Mouse (Mus musculus): ENCODE results near the gene Hivep2.

Hivep2 gene

DNA sequence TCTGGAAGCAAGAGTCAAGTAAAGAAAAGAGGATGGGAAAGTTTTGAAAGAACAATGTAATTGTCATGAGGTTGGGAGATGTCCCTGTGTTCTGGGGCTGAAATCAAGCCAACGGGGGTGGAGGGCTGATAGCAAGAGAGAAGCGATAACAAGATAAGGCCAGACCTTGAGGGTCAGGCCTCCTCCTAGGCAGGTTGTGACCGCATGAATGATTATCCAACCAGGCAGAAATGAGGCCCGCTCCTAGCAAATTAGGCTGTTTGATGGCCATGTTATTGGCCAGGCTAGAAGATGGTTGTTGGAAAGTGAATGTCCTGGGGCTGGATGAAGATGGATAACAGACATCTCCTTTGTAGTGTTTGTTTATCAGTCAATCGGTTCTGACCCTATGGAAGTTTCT lies 5.4 kb downstream of the Hivep2 start:
- CTCF ChIA-PET: interaction anchor here (0.7 kb wide), 1 partner anchor 20 kb away, joined by 3 read pairs; no protein-coding TSS in a partner anchor

DNA sequence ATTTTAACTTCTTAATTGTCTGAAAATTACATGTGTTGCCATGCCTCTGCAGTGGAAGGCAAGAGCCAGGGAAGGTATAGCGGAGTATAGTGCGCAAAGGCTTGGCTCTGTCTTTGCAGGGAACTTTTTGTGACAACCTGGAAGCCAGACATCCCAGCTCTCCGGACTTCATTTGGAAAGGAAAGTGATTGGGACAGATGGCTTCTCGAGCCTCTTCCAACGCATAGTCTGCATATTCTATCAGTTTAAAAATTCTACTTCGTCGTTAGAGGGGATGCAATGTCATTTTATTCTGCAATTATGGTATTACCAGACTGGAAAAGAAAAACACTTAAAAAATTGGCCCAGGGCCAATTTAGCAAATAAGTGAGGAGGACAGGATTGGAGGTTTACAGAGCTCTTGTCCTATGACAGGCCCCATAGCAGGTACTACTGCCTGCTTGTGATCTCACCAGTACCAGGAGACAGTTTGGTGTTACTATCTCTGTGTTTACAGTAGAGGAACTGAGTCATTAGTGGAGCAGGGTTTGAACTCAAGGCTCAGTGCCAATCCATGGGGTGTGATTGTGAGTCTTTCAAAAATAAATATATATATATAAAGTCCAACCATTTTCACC lies 7.8 kb downstream of the Hivep2 start:
- CTCF ChIA-PET: no interaction called here

DNA sequence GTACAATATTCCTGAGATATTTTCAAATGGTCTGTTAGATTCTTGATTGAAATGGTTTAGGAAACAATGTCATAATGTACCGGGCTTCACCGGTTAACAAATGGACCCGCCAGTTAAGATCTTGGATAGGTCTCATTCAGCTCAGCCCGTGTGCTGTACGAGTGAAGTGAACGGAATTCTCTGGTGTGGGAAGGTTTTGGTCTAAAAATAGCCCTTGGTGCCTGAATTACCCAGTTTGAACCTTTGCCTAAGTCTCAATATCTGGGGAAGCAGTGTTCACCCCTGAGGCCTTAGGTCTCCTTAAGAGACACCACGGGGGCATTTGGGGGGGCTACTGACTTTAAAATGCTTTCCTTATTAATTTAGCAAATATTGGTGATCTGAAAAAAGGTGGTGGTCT lies 8.6 kb downstream of the Hivep2 start:
- CTCF ChIA-PET: interaction anchor here (0.6 kb wide), 1 partner anchor 420 kb away, joined by 6 read pairs; no protein-coding TSS in a partner anchor

DNA sequence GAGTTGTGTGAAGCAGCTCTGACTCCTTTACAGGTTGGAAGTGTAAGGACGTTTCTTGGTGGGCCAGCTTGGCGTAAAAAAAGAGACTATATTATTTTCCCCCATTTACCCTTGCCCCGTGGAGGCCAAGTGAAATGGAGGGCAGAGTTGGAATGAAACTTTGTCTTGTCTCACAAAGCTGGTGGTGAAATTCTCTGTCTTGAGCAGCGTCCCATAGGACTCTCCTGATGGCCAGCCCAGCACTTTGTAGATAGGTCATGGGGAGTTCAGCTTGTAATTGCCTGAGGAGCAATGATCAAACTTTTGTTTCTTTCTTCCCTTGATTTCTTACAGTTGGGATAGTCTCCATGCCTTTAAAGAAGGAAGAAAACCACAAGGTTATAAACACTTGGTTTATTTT lies 10.0 kb downstream of the Hivep2 start:
- CTCF ChIA-PET: interaction anchor here (0.6 kb wide), 1 partner anchor 33 kb away, joined by 6 read pairs; no protein-coding TSS in a partner anchor

DNA sequence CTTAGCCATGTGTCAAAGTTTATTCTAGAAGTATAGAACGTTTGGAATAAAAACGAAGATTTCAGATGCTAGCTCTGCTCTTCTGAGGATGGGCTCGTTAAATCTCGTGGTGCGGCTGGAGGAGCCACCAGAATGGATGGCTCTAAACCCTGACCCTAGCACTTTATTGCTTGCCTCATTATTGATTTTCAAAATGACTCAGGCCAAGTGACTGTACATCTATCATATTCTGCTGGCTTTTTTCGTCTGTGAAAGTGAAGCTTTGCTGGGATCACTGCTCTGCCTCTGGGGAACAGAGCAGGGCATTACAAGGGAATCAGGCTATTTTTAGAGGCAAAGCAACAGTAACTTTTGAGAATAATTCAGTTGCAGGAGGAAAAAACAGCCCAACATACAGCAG lies 10.4 kb downstream of the Hivep2 start:
- CTCF ChIA-PET: interaction anchor here (0.6 kb wide), 1 partner anchor 33 kb away, joined by 6 read pairs; no protein-coding TSS in a partner anchor

DNA sequence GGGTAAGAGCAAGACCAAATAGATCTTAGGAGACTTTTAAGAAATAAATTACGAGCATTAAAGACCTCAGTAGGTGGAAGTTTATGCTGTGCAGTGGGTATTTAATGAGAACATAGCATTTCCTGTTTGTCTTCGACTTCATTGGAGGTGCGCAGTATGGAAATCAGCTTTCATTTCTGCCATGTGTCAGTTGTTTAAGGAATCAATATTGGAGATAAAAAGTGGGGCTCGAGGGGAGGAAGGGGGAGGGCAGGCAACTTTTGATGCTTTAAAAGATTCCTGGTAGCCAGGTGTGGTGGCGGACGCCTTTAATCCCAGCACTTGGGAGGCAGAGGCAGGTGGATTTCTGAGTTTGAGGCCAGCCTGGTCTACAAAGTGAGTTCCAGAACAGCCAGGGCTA lies 16.4 kb downstream of the Hivep2 start:
- CTCF ChIA-PET: no interaction called here

DNA sequence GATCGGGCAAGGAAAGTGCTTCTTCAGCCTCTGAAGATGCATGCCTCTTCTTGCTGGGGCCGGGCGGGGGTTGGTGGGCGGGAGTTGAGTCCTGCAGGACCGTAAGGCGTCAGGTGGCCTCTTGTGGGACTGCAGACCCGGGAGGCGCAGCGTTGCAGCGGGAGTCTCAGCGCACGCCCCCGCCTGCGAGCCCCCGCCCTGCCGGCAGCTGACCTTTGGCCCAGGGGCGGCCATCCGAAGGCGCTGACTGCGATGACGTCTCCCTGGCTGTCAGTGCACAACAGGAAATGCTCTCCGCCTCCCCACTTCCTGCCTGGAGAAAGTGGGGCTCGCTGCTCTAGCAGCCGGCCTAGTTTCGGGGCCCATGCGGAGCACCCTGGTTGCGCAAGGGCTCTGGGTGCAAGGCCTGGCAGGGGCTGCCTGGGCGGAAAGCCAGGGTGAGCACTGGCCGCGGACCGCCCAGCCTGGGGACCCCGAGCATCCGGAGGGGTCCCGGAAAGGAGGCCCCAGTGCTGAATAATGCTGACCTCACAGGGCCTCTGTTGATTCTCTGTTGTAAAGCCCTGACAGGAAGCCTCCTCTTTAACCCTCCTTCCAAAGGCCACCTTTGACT lies 17.0 kb downstream of the Hivep2 start:
- CTCF ChIA-PET: no interaction called here

DNA sequence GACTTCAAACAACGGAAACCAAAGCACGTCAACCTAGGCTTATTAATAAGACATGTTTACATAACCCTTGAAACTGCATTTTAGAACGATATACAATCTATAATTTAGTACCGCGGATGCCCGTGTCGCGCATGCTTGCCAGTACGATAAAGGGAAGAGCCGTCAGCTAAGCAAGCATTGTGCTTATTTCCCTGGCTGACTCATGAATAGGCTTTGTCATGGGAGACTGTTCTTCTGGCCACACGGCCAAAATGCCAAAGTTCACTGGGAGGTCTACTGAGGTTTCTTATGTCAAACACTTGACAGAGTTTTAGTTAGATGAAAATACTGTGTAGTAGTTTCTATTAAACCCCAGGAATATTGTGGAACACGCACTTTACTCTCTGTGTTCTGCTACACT lies 17.8 kb downstream of the Hivep2 start:
- CTCF ChIA-PET: interaction anchor here (0.5 to 0.7 kb wide), 3 partner anchors 19 to 419 kb away, joined by 3 to 5 read pairs (median 5); no protein-coding TSS in a partner anchor

DNA sequence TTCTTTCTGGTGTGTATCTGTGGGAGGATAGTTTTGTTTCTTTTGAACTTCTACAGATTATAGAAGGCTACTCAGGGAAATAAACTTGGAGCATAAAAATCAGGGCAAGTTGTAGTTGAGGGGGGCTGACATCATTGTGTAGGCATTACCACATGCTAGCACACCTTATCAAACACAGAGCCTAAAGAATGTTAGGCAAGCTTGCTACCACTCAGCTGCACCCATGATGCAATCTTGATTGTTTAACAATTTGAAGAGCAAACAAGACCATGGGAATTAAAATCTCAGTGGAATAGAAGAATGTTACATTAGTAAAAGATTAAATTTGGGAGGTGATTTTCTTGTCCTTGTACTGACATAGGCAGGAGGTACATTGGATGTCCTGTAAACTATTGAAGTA lies 18.4 kb downstream of the Hivep2 start:
- CTCF ChIA-PET: interaction anchor here (0.5 kb wide), 1 partner anchor 18 kb away, joined by 3 read pairs; no protein-coding TSS in a partner anchor

DNA sequence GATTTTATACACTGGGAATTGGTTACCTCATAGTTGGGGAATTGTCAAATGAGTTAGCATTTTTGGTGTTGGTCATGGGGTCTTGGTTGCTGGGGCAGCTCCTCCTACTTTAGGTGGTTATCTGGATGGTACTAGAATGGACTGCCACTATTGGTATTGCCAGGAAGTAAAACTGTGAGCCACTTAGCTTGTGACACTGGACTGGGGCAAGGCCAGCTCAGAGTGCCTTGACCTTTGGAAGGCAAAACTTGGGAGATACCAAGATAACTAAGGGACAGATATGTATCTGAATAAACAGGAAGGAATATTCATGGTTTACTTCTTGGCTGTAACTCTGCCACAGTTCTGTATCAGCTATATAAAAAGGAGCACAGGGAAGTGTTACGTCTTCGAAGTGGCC lies 20.7 kb downstream of the Hivep2 start:
- CTCF ChIA-PET: no interaction called here

DNA sequence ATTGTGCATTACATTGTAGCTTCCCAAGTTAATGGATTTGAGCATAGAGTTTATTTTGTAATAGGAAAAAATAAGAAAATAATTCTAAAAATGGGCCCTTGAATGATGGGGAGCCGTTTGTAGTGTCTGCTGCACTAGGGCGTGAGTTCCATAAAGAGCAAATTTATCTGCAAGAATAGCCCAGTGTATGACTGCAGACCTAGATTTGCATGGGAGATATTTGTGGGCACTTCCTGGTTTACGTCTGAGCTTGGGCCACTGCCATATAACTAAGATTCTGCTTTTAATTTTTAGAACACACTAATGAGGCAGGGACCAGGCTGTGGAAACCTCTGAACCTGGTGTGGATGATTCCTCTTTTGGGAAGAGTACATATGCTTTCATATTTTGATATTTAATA lies 21.5 kb downstream of the Hivep2 start:
- CTCF ChIA-PET: no interaction called here

DNA sequence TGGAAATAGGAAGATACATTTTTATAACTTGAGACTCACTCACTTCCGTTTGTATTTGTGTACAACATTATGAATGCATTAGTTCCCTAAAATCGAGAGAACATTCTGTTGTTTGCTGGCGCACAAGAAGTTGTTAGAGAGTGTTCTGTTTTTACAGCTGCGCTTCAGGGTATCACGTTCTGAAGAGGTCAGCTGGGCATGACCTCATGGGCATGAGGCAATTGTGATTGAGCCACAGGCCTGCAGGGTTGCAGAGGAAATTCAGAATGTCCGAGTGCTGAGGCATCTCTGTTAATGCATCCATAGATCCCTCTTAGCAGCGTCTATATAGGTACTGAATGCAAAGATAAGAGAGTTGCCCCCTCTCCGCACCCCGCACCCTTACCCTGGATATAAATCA lies 22.4 kb downstream of the Hivep2 start:
- CTCF ChIA-PET: no interaction called here

DNA sequence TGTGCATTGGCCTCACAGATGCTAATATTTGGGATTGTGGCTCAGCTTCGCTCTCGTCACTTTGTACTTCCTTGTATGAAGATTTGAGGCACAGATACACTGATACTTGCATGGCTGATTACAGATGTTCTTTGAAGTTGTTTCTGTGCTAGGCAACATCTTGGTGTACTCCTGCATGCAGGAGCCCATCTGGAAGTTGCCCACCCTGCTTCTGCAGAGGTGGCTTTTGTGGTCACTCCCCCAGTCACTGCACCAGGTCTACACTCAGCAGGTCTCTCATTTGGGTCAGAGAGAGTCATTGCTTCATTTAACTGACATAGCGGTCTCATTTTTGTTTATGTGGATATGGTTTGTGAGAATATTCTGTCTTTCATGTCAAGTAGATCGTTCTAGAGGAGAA lies 22.9 kb downstream of the Hivep2 start:
- CTCF ChIA-PET: no interaction called here

DNA sequence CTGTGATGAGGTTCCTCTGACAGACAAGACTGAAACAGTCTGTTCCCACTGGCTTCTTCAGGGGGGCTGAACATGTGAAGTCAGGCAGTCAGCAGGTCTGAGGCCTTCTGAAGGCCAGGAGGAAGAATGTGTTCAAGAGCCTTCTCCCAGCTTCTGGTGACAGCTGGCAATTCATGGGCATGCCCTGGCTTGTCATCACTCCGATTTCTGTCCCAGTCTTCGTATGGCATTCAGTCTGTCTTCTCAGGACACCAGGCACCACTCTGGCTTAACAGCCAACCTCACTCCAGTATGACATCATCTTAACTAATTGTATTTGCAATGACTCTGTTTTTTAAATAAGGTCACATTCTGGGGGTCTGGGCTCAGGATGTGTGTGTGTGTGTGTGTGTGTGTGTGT lies 25.0 kb downstream of the Hivep2 start:
- CTCF ChIA-PET: no interaction called here

DNA sequence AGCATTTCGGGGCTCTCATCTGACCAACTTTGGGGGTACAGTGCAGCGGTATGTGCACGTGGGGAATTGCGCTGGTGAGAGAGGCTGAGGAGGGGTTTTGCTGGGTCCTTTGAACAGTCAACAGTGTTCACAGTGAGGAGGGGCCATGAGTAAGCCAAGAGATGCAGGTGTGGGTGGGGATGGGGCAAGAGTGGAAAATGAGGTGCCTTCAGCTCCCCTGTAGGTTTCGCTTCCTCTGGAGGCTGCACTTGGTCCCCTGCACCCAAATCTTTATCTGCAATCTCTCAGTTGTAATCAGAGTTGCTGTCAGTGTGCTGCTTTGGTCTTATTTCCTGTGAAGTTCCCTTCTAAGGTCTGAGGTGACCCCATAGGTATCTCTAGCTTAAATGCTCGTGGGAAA lies 27.5 kb downstream of the Hivep2 start:
- CTCF ChIA-PET: no interaction called here

DNA sequence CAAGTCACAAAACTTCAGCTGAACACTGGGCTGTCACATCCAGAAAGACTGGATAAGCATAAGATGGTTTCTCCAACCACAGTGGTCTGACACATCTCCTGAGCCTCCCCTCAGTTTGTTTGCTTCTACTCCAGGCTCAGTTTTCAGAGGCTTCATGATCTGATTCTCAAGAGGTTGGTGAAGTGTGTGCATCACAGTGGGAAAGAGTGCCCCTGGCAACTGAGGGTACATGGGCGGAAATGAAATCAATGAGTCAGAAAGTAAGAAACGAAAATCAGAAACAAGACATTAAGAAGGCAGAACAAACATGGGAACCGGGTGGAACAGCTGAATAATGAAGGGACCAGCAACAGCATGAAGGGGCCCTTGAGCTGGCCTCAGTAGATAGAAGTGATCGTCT lies 31.5 kb downstream of the Hivep2 start:
- CTCF ChIA-PET: interaction anchor here (0.6 to 1.0 kb wide), 3 partner anchors 10 to 44 kb away, joined by 3 to 9 read pairs (median 4); no protein-coding TSS in a partner anchor

DNA sequence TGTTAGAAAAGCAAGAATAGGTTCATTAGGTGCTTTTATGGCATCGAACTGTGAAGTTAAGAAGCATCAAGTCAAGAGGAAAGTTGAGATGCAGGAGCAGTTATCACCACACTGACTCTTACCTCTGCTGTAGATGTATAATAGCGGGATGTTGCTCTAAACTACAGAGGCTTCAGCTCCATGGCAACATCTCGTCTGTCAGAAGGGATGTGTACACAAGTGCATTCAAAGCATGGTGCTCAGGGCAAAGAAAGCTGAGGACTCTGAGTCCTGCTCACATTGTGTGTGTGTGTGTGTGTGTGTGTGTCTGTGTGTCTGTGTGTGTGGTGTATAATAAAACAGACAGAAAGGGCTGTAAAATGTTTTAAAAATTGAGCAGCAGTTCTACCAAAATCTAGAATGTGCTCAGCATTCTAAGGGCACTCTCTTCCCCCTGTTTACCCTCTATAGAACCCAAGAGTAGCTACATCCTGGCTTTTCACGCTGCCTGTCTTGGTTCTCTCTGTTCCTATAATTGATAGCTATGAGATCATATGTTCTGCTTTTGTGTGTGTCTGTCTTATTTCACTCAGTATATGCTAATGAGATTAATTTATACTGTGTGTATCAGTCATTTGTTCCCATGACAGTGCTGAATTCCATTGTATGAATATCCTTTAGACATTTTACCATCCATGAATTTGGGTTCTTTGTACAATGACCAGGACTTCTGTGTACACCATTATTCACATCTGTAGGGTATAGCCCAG lies 39.1 kb downstream of the Hivep2 start:
- CTCF ChIA-PET: no interaction called here

DNA sequence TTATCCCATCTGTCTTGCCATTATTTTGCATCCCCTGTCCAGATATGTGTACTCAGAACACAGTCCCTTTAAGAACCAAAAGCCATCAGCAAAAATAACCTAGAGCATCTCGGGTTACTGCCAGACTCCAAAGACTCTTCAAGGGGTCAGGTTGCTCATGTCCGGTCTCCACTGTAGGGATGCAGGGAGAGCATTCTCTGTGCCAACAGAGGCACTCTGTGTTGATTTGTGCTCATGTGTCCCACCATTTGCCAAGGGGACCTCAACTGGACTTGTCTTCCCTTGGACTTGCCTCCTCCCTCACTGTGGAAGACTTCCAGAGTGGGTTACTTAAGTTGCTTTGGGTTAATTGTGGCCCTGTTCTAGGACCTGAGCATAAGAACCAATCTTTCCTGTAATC lies 43.8 kb downstream of the Hivep2 start:
- CTCF ChIA-PET: no interaction called here

DNA sequence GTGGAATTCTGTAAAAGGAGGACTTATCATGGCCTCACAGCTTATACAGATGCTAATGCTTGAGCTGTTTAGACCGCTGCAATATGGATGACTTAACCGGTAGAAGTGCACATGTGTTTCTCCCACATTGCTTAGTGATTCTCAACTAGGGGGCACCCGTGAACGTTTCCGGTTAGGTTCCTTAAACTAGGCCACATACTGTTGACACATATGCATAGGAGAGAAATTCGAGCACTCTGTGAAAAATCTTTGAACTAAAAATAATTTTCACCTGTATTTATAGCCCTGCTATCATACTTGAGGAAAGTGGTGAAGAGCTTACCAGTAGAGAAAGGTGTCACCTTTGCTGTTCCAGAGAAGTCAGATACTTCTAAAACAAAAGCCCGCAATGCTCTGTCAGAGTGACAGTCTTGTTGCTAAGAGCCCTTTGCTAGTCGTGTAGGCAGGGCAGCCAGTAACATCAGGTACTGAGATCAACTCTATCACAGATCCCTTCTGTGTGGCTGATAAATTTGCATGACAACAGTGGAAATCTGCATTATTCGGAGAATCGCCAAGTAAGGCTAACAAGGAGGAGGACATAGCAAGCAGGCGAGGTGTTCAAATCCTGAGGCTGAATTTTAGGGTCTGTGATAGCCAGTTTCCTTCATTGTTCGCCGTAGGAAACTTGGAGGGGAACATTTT lies 50.6 kb downstream of the Hivep2 start:
- CTCF ChIA-PET: interaction anchor here (0.6 to 2.6 kb wide), 3 partner anchors 25 to 30 kb away, joined by 4 to 10 read pairs (median 5); no protein-coding TSS in a partner anchor

DNA sequence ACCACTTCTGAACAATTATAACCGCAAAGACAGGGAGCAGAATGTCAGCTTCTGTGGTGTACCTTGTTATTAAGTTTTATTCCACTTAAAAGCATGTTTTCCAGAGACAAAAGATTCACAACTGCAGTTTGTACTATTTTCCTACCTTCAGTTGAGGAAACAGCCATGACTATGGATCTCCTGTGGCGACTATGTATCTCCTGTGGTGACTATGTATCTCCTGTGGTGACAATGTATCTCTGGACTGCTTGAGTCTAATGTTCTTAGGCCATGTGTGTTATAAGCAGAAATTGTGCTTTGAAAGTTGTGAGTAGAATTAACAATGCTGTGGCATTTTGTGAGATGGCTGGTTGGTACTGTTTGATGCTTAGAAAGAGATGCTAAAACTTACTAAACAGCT lies 51.5 kb downstream of the Hivep2 start:
- CTCF ChIA-PET: interaction anchor here (0.6 kb wide), 1 partner anchor 29 kb away, joined by 4 read pairs; no protein-coding TSS in a partner anchor

DNA sequence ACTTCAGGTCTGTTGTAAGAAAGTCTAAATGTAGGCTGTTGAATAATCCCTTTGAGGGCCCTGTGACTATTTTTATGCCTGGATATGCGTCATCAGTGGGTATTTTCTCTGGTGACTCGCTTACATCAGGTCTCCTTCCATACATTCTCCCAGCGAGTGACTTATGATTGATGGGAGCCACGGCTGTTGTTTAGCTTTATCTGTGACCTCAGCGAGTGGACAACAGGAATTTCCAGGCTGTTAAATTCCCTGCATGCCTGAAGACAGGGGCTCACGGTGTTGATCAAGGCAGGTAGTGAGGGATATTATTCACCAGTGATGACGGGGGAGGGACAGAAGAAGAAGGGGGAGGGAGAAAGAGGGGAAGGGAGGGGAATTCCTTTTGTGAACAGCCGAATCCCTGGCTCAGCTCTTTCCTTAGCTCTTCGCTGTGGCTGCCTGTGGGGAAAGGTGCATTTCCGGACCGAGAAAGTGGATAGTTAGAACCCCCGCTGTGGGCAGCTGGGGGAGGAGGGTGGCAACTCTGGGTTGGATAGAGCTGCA lies 52.0 kb downstream of the Hivep2 start:
- CTCF ChIA-PET: interaction anchor here (0.9 kb wide), 1 partner anchor 11 kb away, joined by 3 read pairs; no protein-coding TSS in a partner anchor

DNA sequence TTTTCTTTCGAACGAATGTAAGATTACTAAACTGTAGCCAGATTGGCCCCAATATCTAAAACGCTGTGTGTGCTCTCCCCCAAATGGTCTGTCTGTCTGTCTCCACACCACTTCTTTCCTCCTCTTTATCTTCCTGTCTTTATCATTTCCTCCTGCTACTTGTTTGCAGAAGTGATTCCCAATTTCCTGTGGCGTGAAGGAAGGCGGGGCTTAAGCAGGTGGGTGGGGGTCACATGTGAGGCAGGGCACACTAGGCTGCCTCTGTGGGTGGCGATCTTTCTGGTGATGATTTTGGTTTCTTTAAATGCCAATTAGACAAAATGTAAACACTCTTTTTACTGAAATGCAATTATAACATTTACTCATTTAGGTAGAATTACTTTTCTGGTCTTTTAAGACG lies 52.8 kb downstream of the Hivep2 start:
- CTCF ChIA-PET: interaction anchor here (0.9 kb wide), 1 partner anchor 12 kb away, joined by 3 read pairs; no protein-coding TSS in a partner anchor
